Mouse (Mus musculus): ENCODE results near the gene Spc25.
A peak's percentile ranks its signal among the peaks of the same experiment; 100 is the strongest.

The Spc25 gene

DNA sequence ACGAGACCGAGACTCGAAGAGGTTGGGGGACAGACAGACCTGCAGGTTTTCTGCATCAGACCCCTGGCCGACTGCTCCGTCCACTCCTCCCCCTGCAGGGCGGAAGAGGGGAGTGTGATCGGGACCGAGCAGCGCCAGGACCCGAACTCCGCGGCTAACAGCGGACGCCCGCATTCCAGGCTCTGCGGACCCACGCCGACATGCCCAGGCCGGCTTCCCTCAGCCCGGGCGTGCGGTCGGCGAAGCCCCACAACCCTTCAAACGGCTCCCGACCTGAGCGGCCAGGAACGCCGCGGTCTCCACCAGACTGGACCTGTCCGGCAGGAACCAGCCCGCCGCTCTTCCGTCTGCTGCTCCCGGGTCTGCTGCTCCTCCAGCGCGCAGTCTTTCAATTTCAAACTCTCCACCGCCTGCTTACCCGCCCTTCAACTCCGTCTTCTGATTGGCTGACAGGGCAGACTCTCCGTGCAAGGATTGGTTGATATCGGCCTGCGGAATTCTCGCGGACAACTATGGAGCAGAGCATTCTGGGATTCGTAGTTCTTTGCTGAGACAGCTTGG is at the start of gene Spc25:
Gene Spc25, minus strand, starts transcription at position 404 of the 561 bp plus-strand sequence.
- peak; percentile 66 to 85 for DNase-seq (ENCODE audit: low spot score in 2 of 2)

DNA sequence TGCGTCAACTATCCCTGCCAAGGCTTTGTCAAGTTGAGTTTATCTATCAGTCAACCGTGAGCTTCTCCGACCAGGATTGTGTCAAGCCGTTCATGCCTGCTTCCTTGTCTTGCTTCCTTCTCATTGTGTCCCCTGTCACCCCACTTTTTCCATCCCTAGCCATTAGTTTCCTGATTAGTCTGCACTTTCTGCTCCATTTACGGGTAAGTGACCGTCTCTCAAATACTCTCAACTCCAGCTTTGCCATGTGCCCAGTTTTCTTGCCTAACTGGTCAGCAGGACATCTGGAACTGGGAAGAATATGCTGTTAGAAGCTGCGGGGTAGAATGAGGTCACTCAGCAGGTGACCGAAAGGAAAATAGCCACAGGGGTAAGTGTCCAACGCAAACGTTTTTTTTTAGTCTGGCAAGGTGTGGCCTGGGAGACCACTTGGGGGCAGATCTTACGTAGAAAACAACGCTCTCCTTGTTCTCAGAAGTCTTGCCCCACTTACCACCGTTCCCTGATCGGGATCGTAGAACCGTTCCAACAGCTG is 42.3 kb upstream of the Spc25 start:
- DNase-seq (ENCODE audit: low spot score in 2 of 2): no peak

DNA sequence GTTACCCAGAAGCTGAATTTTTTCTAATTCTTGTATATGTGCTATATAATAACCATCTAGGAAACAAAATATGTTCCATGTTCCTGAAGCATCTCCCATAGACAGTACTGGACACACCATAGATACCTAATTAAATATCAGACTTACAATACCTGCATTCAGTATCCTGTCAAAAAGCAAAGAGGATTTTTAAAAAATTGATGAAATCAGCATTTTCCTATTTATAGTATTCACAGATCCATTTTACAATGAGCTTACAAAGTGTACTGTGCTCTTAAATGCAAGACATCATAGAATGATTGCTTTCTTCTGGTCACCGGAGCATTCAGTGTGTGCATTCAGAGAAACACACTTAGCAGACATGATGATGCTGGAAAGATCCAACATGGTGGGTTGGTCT is 41.1 kb upstream of the Spc25 start:
- no peak for DNase-seq (ENCODE audit: low spot score in 2 of 2)

DNA sequence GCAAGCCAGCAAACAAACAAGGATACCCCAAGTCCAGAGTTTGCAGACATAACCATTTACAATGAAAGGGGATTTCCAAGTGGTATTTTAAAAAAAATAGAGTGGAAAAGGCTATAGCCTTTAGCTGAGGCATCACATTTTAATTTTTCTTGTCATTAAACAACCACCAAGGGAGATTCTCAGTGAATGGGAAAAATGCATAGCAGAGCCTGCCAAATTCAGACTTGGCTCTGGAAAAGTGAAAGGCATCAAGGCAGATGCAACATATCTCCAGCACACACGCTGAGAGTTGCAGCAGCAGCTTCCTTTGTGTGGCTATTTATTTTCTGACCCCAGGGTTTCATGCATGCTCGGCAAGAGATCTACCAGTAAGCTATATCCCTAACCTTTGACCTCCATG is 38.9 kb upstream of the Spc25 start:
- DNase-seq (ENCODE audit: low spot score in 2 of 2): peak in 1 of 2 experiments; percentile 10

DNA sequence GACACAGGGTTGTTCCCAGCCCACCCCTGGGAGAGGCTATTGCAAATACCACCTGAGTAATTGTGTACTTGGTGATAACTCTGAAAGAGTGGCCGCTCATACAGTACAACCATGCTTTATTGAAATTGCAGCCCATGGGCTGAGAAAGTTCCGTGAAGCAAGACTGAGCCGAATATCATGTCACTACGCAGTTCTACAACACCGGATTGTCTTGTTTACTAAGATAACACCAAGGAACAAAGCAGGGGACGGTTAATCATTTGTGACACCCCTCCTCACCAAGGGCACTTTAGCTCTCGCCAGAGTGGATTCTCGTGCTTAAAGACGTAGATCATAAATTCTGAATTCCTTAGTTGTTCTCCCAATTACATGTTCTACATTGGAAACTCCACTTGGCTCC is 33.3 kb upstream of the Spc25 start:
- no peak for DNase-seq (ENCODE audit: low spot score in 2 of 2)

DNA sequence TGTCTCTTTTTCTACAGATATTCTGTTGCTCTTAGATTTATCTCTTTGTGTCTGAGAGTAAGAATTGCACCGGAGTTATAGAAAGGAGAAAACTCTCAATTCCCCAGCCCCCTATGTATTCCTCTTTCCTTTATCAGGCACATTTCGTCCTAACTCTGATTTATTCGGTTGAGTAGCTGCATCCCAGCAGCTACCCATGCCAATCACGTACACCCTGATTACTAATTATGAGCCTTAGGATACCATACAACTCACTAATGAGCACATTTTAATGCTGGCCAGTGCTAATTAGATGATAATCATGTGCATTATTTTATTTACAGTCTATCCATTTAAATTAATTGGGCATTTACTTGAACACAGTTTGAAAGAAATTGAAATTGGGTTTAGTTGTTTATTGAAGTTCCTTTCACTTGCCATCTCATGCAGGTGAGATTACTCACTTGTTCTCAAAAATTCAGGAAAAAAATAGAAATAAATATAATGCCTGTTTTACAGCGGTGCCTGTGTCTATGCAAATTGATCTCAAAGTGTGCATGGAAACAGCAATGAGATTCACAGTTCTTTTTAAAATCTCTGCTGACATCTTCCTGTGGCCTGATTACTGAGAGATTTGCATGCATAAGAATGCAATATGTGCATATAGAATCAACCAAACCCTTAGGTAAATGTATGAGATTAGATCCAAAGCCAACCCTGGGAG is 29.1 kb upstream of the Spc25 start:
- DNase-seq (ENCODE audit: low spot score in 2 of 2): no peak

DNA sequence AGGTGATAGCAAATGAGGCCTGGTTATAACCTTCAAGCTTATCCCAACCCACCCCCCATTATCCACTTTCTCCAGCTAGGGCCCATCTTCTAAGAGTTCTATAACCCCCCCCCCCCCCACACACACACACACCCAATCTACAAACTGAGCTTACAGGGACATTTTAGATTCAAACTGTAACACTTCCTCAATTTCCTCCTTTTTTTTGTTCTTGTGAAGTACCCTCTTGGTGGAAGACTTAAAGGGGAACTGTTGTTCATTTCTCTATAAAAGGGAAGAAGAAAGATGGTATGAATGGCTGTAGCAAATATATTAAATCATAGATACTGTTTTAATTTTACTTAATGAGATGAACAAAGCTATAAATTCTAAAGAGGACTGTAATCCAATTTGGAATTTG is 26.1 kb upstream of the Spc25 start:
- DNase-seq (ENCODE audit: low spot score in 2 of 2): no peak

DNA sequence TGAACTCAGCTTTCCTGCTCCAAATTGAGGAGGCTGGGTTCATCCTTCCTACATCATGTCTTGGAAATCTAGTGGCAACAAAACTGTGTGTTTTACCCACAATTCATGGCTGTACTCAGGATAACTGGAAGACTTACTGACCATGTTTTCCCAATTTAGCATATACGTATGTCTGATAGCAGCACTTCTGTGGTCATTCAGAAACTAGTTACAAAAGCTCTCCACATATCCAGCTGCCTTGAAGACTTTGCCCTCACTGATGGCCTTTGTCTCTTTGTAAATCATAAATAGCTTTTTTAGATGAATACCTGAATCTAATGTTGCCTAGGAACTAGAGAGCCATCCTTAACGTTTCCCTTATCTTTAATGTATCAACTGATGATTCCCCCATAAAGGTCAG is 24.1 kb upstream of the Spc25 start:
- no peak for DNase-seq (ENCODE audit: low spot score in 2 of 2)

DNA sequence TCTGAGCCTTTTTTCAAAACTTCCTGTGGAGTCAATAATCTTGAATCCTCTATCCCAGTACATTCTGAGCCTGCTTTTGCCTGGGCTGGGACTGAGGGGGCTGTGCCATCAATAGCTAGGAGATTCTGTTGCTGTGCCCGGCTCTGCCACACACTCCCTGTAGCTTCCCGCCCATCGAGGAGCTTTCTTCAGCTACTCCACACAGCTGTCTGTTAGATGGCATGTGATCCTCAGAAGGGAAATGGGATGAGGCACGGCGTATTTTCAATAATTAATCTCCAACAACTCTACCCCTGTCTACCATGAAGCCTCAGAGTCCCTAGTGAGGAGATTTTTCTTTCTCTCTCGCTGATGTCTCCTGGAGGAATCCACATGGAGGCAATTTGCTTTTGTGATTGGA is 22.6 kb upstream of the Spc25 start:
- DNase-seq (ENCODE audit: low spot score in 2 of 2): no peak

DNA sequence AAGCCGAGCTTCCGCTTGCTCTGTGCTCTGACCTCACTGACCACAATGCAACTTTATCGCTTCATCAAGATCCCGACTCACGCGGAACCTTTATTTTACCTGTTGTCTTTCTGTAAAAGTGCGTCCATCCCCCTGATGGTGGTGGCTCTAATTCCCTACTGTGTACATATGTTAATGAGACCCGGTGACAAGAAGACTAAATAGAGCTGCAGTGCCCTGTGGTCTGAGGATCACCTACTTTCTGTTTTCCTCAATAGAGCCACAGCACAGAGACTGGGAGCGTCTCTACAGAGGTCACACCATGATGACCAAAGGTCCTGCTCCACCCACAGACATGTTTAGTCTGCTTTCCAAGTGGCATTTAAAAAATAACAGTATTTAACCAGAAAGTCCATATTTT is 20.9 kb upstream of the Spc25 start:
- DNase-seq (ENCODE audit: low spot score in 2 of 2): no peak

DNA sequence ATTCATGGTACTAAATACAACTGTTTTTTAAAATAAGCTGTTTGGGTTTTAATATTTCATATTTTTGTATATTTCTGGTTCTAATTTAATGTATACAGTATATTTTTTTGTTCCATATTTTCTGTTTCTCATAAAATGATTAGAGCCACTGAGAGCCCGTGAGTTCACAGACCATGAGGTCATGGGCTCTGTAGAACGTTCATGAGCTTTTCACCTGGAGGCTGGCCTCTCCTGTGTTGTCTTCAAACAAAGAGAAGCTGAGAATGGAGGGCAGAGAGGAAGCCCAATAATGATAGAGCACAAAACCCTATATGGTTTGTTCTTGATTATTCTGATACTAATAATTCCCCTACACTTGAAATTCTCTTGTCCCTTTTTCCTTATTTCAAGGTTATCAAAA is 18.7 kb upstream of the Spc25 start:
- no peak for DNase-seq (ENCODE audit: low spot score in 2 of 2)

DNA sequence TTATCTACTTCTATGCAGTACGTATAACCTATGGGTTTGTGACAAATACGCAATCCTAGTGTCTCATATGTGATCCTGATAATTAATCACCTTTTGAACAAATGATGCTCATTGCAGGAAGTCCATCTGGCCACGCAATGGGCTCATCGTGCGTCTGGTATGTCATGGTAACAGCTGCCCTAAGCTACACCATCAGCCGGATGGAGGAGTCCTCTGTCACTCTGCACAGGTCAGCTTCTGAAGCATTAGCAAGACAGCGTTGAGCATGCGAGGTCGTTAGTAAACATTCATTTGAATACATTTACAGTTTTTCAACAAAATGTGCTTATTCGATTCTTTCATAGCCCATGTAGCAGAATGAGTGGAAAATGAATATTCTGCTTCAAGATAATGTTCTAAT is 16.8 kb upstream of the Spc25 start:
- no peak for DNase-seq (ENCODE audit: low spot score in 2 of 2)

DNA sequence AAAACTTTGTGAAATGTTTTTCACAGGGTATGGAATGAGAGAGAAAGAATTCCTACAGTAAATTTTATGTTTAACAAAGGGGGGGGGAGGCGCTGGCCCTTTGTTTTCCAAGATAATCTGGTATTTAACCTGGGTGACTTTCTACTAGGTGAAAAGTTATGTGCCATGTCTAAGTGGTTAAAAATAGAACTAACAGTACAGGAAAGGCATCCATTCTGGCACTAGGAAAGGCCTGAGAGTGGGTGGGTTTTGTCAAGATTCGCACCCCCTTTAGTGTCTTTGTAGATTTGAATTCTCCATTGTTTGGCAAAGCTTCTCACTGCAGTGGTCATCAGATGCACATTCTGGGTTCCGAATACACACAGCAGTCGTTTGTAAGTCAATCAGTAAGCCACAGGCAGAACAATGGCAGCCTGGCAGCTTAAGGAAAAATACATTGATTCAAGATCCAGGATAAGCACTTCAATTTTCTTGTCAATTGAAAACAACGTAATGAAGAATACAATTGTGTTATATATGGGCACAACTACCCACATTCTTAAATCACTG is 15.9 kb upstream of the Spc25 start:
- no peak for DNase-seq (ENCODE audit: low spot score in 2 of 2)

DNA sequence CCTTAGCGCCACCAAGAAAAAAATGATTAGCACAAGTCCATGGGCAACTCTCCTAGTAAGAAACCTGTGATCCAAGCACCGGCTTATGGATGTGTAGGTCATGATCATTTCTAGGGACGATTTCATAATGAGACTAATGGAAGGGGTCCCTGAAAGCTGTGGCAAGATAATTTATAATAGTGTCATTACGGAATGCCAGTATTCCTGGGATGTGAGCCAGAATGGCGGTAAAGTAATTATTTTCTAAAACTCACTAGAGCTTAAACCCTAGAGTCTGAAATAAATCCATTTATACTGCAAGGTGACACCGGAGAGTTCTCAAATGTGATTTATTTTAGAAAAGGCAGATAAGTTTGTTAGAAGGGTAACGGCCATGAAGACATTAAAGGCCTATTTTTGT is 9.2 kb upstream of the Spc25 start:
- DNase-seq (ENCODE audit: low spot score in 2 of 2): no peak

DNA sequence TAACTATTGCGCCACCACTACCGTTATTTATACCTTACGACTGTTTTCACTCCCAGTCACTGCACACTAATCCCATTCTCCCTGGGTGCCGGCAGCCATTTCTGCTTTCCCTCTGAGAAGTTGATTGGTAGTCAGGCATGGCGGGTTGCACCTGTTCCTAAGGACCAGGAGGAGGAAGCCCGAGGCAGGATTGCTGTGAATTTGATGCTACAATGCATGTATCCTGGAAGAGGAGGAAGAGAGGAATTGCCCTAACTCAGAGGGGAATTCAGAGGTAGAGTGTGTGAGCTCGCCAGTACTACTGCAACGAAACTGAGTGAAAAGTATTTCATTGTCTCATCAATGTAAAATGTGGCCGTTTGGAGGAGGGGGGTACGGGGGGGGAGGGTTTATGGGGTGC is 6.7 kb upstream of the Spc25 start:
- no peak for DNase-seq (ENCODE audit: low spot score in 2 of 2)

DNA sequence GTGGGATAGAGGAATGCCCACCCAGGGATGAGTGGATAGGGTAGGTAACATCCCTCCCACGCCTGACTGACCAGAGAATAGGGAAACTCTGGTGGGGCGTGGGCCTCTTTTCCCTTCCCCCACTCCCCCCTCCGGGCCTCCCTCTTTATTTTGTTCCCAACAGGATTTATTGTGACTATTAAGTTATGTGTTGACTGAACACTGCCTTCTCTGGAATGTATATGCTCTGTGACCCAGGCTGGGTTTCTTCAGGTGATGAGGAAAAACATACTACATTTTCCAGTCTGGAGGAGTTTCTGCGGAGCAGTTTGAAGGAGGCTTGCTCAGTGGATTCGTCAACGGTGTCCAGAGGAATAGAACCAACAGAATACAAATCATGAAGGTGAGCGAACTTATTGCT is 4.8 kb upstream of the Spc25 start, which contains the start of gene G6pc2:
Gene G6pc2, plus strand, starts transcription at position 301 of the 400 bp plus-strand sequence.
- DNase-seq (ENCODE audit: low spot score in 2 of 2): no peak

DNA sequence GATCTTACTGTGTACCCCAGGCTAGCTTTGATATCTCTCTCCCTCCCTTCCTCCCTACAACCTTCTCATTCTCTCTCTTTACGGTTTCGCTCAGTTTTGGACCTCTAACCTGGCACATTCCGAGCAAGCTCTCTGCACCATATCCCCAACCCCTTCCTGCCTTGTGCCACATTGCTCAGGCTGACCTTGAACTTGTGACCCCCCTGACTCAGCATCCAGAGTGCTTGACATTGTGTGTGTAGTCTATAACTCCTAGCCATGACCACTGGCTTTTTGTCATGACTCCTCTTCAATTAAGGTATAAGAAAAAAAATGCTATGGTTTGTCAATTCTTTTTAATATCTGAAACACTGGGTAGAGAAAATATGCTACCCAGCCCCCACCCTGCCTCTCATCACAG is 3.7 kb upstream of the Spc25 start:
- no peak for DNase-seq (ENCODE audit: low spot score in 2 of 2)

DNA sequence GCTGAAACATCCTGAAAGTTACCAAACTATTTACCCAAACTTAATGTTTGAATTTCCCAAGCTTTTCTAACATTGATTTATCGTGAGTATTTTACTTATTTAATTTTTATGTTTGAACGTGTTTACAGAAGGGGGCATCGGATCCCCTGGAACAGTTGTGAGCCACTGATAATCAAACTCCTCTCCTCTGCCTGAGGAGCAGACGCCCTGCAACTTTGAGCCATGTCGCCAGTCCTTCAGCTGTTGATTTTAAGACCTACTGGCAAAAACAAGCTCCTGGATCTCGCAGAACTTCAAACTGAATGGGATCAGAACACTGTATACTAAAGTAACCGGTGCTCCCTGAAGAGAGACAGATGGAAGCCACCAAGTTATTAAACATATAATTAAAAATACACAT is 529 bp upstream of the Spc25 start:
- DNase-seq (ENCODE audit: low spot score in 2 of 2): no peak

DNA sequence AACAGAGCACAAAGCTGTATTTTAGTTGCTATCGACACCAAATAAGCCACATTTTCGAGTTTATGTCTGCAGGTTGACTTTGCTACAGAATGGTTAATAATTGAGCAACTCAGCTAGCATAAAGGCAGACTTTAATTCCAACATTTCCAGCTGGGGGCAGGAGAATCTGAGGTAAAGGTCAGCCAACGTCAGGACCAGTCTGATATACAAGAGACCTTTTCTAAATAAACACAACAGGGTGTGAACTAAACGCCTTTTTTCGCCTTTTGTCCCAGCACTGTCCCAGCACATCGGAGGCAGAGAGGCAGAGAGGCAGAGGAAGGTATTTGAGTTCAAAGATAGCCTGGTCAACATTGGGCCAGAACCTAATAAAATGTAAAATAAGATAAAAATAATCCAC is 809 bp downstream of the Spc25 start:
- no peak for DNase-seq (ENCODE audit: low spot score in 2 of 2)

DNA sequence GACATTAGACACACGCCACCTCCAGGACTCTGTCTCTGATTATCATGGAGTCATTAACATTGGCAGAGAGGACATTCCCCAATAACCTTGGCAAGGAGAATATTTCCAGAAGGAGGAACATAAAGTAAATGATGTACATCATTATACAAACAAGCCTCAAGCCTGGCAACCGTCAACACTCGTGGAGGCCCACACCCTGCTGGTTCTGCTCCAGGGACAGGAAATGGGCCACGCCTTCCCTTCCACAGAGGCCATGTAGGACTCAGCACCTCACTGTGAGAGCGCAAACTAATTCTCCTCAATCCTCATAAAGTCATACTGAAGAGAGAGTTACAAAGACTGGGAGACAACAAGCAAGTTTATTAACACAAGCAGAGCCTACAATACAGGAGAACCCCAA is 12.4 kb downstream of the Spc25 start:
- no peak for DNase-seq (ENCODE audit: low spot score in 2 of 2)

DNA sequence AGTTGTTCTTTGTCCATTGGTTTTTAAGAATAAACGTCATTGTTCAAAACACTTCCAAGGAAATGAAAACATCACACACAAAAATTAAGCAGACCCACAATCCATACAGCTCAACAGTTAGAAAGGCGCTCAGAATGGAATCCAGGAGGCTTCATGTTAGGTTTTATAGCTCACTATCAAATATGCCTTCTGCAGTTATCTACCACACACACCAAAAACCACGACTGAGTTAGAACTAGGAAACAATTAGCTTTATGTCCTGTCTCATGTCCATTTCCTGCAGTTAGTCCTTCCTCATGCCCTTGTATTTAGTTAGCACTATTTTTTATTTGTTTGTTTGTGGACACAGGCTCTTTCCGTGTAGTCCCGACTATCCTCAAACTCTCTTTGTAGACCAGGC is 14.9 kb downstream of the Spc25 start:
- no peak for DNase-seq (ENCODE audit: low spot score in 2 of 2)

DNA sequence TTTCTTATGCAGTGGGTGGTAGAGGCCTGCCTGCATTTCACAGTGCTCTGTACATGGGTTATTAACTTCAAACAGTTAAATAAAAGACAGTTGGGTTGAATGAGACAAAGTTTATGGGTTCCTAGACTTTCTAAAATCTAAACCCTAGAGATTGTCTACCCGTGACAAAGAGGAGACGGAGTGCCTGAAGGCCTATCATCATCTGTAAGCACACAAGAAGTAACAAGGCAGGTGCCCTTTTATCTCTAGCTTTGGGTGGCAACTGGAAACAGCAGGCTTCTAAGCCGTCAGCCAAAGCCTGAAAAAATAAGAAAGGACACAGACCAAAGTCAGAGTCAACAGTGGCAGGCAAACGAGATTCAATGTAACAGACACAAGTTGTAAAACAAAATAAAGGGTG is 16.8 kb downstream of the Spc25 start:
- no peak for DNase-seq (ENCODE audit: low spot score in 2 of 2)

DNA sequence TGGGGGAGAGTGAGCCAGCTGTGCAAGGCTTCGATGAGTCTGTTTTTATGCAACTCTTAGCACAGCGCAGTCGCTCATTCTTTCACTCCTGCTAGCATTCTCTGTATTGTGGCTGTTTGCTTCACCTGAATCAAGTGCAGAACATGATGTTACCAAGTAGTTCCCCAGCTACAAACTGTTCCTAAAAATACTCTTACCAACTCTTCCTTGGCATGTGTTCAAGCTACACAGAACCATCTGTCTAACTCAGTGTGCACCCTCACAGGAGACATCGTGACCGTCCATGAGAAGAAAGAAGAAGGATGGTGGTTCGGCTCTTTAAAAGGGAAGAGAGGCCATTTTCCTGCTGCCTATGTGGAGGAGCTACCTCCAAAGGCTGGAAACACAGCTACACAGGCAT is 17.3 kb downstream of the Spc25 start:
- DNase-seq (ENCODE audit: low spot score in 2 of 2): no peak
